Mouse (Mus musculus): ENCODE results near the gene Mib2. TPM values are rescaled to one million over a fixed set of nuclear protein-coding genes. Genes with fewer than 3 reads are reported as not detected.

Mib2 gene
- 106 TPM for polyA plus RNA-seq (2012; fragmentation: generic; extraction: Trizol)

DNA sequence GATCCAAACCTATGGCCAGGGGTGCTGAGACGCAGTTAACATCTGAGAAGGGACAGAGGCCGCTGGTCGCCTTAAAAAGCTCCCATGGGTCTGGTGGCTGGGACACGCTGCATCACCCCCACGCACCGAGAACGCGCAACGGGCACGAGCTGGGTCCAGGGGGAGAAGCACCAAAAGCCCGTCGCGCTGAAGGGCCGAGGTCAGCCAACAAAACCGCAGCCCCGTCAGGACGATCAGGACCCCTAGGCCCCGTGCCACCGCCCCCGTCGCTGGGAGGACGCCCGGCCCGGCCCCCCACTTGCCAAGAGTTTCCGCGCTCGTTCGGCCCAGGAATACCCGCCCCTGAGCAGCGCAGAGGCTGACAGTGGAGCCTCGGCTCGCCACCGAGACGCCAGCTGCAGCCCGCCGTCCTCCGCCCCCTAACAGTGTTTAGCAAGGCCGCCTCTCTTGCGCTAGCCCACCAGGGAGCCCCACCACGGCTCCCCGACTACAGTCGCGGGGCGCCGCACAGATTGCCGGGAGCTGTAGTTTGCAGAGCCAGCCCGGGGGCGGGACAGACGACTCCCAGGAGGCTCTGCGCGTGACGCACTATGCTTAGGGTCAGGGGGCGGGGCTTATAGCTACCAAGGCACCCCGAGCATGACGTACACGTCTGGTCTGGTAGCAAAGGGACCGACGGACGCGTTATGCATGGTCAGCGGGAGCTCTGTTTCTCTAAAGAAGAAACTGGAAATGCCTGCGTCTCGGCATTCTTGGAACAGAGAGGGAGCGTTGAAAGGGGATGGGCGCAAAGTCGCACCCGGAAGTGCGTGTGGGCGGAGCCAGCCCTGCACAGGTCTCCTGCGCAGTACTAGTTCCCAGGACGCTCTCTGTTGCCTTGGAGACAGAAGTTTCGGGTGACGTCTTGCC is at the start of gene Mib2:
Gene Mib2 (minus strand): TSS at position 510 of the 909 bp plus-strand sequence.
- Histone ChIP-seq H3ac (ENCODE audit: control insufficient read depth, insufficient read length) (peak within 1 kb of the TSS; percentile 78), H3K79me2 (ENCODE audit: control insufficient read depth, insufficient read depth) (no peaks in the 10 kb centered on the region), H3K36me3 (ENCODE audit: control insufficient read depth, insufficient read depth) (peaks cover 15% of the 10 kb centered on the region), H3K4me2 (ENCODE audit: low read depth) (peak within 1 kb of the TSS; percentile 82), H3K4me3 (peak within 1 kb of the TSS; percentile 91), H3K27me3 (ENCODE audit: control insufficient read depth, insufficient read depth, insufficient read length) (no peaks in the 10 kb centered on the region)
- peak; percentile 29 for TF ChIP-seq SRF (IDR thresholded peaks at IDR 0.05; ENCODE audit: control insufficient read depth, insufficient read length, low read depth)
- TF ChIP-seq E2F4 (IDR thresholded peaks at IDR 0.05; ENCODE audit: insufficient read depth): no peak
- TF ChIP-seq CEBPB (IDR thresholded peaks at IDR 0.05; ENCODE audit: insufficient read depth, poor library complexity, severe bottlenecking): no peak
- peak in 1 of 3 experiments; percentile 12 for TF ChIP-seq MYOG (IDR thresholded peaks at IDR 0.05; ENCODE audit: control insufficient read depth in 1 of 3, insufficient read depth in 1 of 3, insufficient read length in 2 of 3, low read depth in 2 of 3)
- no peak for TF ChIP-seq REST (IDR thresholded peaks at IDR 0.05; ENCODE audit: insufficient read depth, insufficient read length)
- peak in 1 of 3 experiments; percentile 27 for TF ChIP-seq MYOD1 (IDR thresholded peaks at IDR 0.05; ENCODE audit: control insufficient read depth in 1 of 3, insufficient read length in 2 of 3, low read depth in 2 of 3)
- no peak for TF ChIP-seq TCF3 (IDR thresholded peaks at IDR 0.05; ENCODE audit: insufficient read length, low read depth)
- peak; percentile 37 for TF ChIP-seq POLR2A (IDR thresholded peaks at IDR 0.05; ENCODE audit: insufficient read length, low read depth)
- peak; percentile 13 for TF ChIP-seq USF1 (IDR thresholded peaks at IDR 0.05; ENCODE audit: low read depth)
- no peak for TF ChIP-seq TCF12 (IDR thresholded peaks at IDR 0.05; ENCODE audit: insufficient read depth, poor library complexity, severe bottlenecking)
- no peak for TF ChIP-seq POLR2AphosphoS2 (IDR thresholded peaks at IDR 0.05; ENCODE audit: insufficient read length, low read depth)
- no peak for TF ChIP-seq MAX (IDR thresholded peaks at IDR 0.05; ENCODE audit: low read depth)

DNA sequence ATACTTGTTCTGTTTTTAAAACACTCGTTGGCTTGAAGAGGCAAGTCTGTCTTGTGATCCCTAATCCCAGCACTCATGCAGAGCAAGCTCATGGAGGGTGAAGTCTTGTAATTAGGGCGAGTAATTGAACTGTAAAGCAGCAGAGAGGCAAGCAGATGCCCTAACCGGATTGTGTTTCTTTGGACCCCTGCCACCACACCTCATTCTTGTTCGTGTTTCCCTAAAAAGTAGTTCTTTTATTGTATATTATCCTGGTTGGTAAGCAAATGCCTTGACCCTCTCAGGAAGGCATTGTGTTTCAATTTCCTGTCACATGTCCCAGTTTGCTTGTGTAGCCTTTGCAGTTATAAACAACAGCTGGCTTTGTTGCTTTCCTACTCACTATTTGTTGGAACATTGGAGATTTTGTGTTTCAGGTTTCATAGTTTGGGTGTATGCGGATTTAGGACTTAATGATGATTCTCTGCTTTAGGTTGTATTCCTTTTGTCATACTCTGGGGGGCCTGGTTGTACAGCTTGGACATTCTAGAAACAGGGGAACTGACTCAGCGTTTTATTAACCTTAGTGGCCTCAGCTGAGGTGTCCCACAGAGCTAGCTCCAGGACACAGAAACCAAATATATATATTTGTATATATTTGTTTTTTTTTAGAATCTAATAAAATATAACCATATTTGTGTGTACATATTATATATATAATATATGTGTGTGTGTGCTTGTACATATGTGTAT is 41.7 kb upstream of the Mib2 start:
- Histone ChIP-seq H3K27me3 (ENCODE audit: control insufficient read depth, insufficient read depth, insufficient read length) (no peaks in the 10 kb centered on the region), H3K4me3 (no peak overlapping the region), H3K79me2 (ENCODE audit: control insufficient read depth, insufficient read depth) (peaks cover 95% of the 10 kb centered on the region), H3K36me3 (ENCODE audit: control insufficient read depth, insufficient read depth) (peaks cover 5% of the 10 kb centered on the region), H3K4me2 (ENCODE audit: low read depth) (peak overlapping the region; percentile 51), H3ac (ENCODE audit: control insufficient read depth, insufficient read length) (no peak overlapping the region)
- TF ChIP-seq SRF (IDR thresholded peaks at IDR 0.05; ENCODE audit: control insufficient read depth, insufficient read length, low read depth): no peak
- TF ChIP-seq USF1 (IDR thresholded peaks at IDR 0.05; ENCODE audit: low read depth): peak; percentile 86
- TF ChIP-seq POLR2A (IDR thresholded peaks at IDR 0.05; ENCODE audit: insufficient read length, low read depth): no peak

DNA sequence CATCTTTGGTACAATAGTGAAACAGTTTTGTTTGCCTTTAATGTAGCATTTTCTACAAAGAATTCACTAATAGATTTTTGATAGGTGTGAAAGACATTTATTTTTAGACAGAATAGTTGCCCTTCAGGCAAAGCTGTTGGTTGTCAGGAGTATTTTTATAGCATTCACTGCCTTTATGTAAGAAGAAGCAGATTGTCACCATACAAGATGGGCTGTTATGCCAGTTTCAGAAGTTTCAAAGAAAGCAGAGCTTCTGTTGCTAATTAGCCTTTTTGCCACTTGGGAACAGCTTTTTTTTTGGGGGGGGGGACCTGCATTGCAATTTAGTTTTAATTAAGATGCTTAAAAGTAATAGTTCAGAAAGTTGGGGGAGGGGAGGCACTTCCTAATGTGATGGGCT is 40.0 kb upstream of the Mib2 start:
- no peak overlapping the region for H3K4me3 ChIP-seq
- H3K4me2 ChIP-seq (ENCODE audit: low read depth): no peak overlapping the region
- no peaks in the 10 kb centered on the region for H3K27me3 ChIP-seq (ENCODE audit: control insufficient read depth, insufficient read depth, insufficient read length)
- TF ChIP-seq POLR2A (IDR thresholded peaks at IDR 0.05; ENCODE audit: insufficient read length, low read depth) (no peak), TCF3 (IDR thresholded peaks at IDR 0.05; ENCODE audit: insufficient read length, low read depth) (no peak), REST (IDR thresholded peaks at IDR 0.05; ENCODE audit: insufficient read depth, insufficient read length) (no peak), E2F4 (IDR thresholded peaks at IDR 0.05; ENCODE audit: insufficient read depth) (no peak), MAX (IDR thresholded peaks at IDR 0.05; ENCODE audit: low read depth) (no peak), MYOG (IDR thresholded peaks at IDR 0.05; ENCODE audit: control insufficient read depth in 1 of 3, insufficient read depth in 1 of 3, insufficient read length in 2 of 3, low read depth in 2 of 3) (no peak)
- no peaks in the 10 kb centered on the region for H3K36me3 ChIP-seq (ENCODE audit: control insufficient read depth, insufficient read depth)
- H3K79me2 ChIP-seq (ENCODE audit: control insufficient read depth, insufficient read depth): peaks cover 88% of the 10 kb centered on the region
- no peak overlapping the region for H3ac ChIP-seq (ENCODE audit: control insufficient read depth, insufficient read length)

DNA sequence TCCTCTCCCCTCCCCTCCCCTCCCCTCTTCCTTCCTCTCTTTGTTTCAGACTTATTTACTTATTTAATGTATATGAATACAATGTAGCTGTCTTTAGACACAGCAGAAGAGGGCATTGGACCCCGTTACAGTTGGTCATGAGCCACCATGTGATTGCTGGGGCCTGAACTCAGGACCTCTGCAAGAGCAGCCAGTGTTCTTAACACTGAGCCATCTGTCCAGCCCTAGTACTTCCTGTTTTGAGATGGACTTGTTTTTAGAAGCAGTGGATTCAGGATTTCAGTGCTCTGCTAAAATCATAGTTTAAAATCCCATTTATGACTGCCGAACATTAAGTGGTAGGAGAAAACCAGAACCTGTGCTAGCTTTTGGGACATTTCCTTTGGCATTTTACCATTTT is 39.6 kb upstream of the Mib2 start:
- Histone ChIP-seq H3K4me2 (ENCODE audit: low read depth) (no peak overlapping the region), H3K79me2 (ENCODE audit: control insufficient read depth, insufficient read depth) (peaks cover 84% of the 10 kb centered on the region), H3K36me3 (ENCODE audit: control insufficient read depth, insufficient read depth) (no peaks in the 10 kb centered on the region), H3K27me3 (ENCODE audit: control insufficient read depth, insufficient read depth, insufficient read length) (no peaks in the 10 kb centered on the region), H3K4me3 (no peak overlapping the region), H3ac (ENCODE audit: control insufficient read depth, insufficient read length) (no peak overlapping the region)
- TF ChIP-seq CEBPB (IDR thresholded peaks at IDR 0.05; ENCODE audit: insufficient read depth, poor library complexity, severe bottlenecking) (no peak), SRF (IDR thresholded peaks at IDR 0.05; ENCODE audit: control insufficient read depth, insufficient read length, low read depth) (no peak)

DNA sequence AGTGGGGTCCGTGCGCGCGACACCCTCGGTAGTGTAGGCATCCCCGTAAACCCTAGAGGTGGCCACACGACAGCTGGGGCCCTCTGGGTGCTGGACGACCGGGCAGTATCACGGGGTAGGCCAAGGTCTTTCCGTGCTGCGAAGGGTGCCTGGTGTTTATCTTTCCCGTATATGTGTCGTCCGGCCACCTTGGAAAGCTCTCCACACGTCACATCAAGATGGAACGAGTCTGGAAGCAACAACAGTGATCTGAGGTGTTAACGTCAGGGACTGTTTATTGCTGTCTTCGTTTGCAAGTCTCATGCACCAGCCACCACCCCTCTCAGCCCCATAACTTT is 36.6 kb upstream of the Mib2 start:
- H3K4me2 ChIP-seq (ENCODE audit: low read depth): peak overlapping the region; percentile 93
- H3K79me2 ChIP-seq (ENCODE audit: control insufficient read depth, insufficient read depth): peaks cover 55% of the 10 kb centered on the region
- peak overlapping the region; percentile 71 for H3ac ChIP-seq (ENCODE audit: control insufficient read depth, insufficient read length)
- TF ChIP-seq CEBPB (IDR thresholded peaks at IDR 0.05; ENCODE audit: insufficient read depth, poor library complexity, severe bottlenecking) (no peak), MYOD1 (IDR thresholded peaks at IDR 0.05; ENCODE audit: control insufficient read depth in 1 of 3, insufficient read length in 2 of 3, low read depth in 2 of 3) (no peak), USF1 (IDR thresholded peaks at IDR 0.05; ENCODE audit: low read depth) (no peak), MYOG (IDR thresholded peaks at IDR 0.05; ENCODE audit: control insufficient read depth in 1 of 3, insufficient read depth in 1 of 3, insufficient read length in 2 of 3, low read depth in 2 of 3) (peak in 2 of 3 experiments; percentile 5 to 66)
- peak overlapping the region; percentile 95 for H3K4me3 ChIP-seq
- H3K36me3 ChIP-seq (ENCODE audit: control insufficient read depth, insufficient read depth): no peaks in the 10 kb centered on the region
- no peaks in the 10 kb centered on the region for H3K27me3 ChIP-seq (ENCODE audit: control insufficient read depth, insufficient read depth, insufficient read length)

Data from myocyte (in vitro differentiated cells).